Mouse (Mus musculus) liver, postnatal 0 days (tissue): Measurements from ENCODE around the gene Ppib.
A peak's percentile ranks its signal among the peaks of the same experiment; 100 is the strongest.

Source experiments
- CTCF ChIP-seq: sonication (generic); IDR thresholded peaks from 2 replicates; pipeline ENCODE4 v1.5.1; 2016; ENCODE audit warnings: antibody characterized with exemption, low read depth
- EP300 ChIP-seq: IDR thresholded peaks from 2 replicates; pipeline ENCODE4 v1.6.1; 2016; ENCODE audit warnings: antibody characterized with exemption, low read depth, mild to moderate bottlenecking

DNA sequence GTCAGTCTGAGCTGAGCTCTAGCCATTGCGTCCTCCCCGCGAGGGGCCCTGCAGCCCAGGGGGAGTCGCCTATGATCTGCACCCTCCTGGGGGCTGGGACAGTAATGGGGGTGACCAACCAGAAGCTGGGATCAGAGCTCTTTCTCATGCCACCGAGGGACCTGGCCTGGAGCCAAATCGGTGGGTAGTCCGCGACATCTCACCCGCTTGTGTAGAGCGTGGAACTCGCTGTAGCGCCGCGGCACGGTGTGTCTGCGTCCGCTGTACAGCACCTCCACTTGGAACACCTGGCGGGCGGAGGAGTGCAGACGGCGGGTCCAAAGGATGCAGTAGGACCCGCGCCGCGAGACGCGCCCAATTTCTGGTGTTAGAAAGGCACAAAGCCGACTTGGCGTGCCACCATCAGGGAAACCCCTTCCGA is 9.0 kb downstream of the Ppib start:
- TF ChIP-seq CTCF = peak; percentile 19; the same call in 1 of the 2 replicates
- no peak for TF ChIP-seq EP300
